Mouse (Mus musculus) limb, embryonic 13.5 days (tissue): Measurements from ENCODE around the gene Hoxd3. TPM values are rescaled to one million over a fixed set of nuclear protein-coding genes. Genes with fewer than 3 reads are reported as not detected.

ENCODE experiments used
- ATAC-seq: fragments of 200-750 bp; cut with Nextera tagmentation; 2 replicates; pipeline ENCODE4 v1.8.0; 2017; ENCODE audit warnings: low read depth, moderate number of reproducible peaks, moderate TSS enrichment; ENCODE audit not compliant: low FRiP score
- H3K27ac ChIP-seq: fragments of 300-500 bp; sonication (generic); 2 replicates; pipeline ENCODE4 v1.5.1; 2015; ENCODE audit warnings: inconsistent platforms, mild to moderate bottlenecking, moderate library complexity
- H3K27me3 ChIP-seq: fragments of 300-500 bp; sonication (generic); 2 replicates; pipeline ENCODE4 v1.6.1; 2015; ENCODE audit warnings: mild to moderate bottlenecking, inconsistent platforms
- H3K36me3 ChIP-seq: fragments of 300-500 bp; sonication (generic); 2 replicates; pipeline ENCODE4 v1.6.1; 2015; ENCODE audit warnings: inconsistent platforms, mild to moderate bottlenecking, moderate library complexity
- H3K4me1 ChIP-seq: fragments of 300-500 bp; sonication (generic); 2 replicates; pipeline ENCODE4 v1.6.1; 2015; ENCODE audit warnings: inconsistent platforms
- H3K4me2 ChIP-seq: fragments of 300-500 bp; sonication (generic); replicated peaks from 2 replicates; pipeline ENCODE4 v1.6.1; 2015; ENCODE audit warnings: inconsistent platforms, mild to moderate bottlenecking, moderate library complexity
- H3K4me3 ChIP-seq: fragments of 300-500 bp; sonication (generic); 2 replicates; pipeline ENCODE4 v1.5.1; 2015; ENCODE audit warnings: moderate library complexity, mild to moderate bottlenecking, inconsistent platforms
- H3K9ac ChIP-seq: fragments of 300-500 bp; sonication (generic); 2 replicates; pipeline ENCODE4 v1.6.1; 2015; ENCODE audit warnings: mild to moderate bottlenecking, inconsistent platforms
- H3K9me3 ChIP-seq: fragments of 300-500 bp; sonication (generic); 2 replicates; pipeline ENCODE4 v1.6.1; 2016; ENCODE audit warnings: inconsistent platforms
- WGBS: fragments of 180-500 bp; shearing (Covaris S2); methylation state at CpG from one replicate; pipeline ENCODE4 v1.1.7; 2015; 5-methylcytosine and 5-hydroxymethylcytosine counted together
- polyA plus RNA-seq: library from polyadenylated mRNA; unstranded; fragments of >200 nt; fragmentation: Nextera tagmentation; extraction: Ambion mirVana; gene quantifications from 2 replicates; pipeline ENCODE4 v1.2.1, GENCODE M21; 2015

The Hoxd3 gene
- polyA plus RNA-seq, 1 experiment from 2014 or later, result 0.84 TPM

DNA sequence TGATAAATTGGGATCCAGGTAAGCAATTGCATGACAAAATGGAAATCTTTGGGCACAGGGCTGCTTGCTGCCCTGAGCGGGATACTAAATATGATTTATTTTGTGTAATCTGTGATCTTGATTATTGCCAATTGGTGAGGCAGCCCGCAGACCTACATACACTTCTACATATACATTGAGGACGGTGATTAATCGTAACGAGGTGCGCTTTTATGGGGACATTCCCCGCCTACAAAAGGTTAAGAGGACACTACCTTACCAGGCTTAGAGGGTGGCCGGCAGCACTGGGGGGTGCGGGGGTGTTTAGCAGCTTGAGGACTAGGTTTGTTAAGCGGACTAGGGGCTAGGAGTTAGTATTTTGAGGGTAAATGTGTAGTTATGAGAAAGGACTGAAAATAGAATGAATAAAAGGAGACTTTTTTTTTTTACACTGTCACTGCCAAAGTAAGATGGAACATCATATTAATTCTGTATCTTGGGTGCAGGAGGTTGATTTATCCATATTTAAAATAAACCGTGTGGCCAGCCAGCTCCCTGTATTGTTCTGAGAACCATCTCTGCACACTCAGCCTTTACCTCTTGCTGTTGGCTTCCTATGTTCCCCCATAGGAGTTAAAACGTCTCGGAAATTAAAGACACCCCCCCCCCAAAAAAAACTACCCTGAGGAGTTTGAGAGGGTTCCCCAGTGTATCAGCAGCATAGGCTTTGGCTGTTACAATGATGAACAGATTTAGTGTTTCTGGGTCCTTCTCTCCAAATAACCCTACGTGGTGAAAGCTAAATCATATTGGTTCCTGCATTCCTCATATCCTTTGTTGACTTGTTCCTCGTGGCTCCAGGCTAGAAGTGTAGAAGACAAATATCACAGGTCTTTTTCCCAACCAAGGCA, 25.2 kb downstream of the Hoxd3 start:
- Histone ChIP-seq H3K27me3 (peaks cover 99% of the 10 kb centered on the region), H3K9ac (no peak overlapping the region), H3K27ac (no peak overlapping the region), H3K36me3 (no peaks in the 10 kb centered on the region), H3K4me3 (0 out of 2 replicates have a peak overlapping the region, but pooled peaks have one; percentile 27), H3K9me3 (no peaks in the 10 kb centered on the region), H3K4me1 (peaks cover 44% of the 10 kb centered on the region), H3K4me2 (no peak overlapping the region)
- 9% methylated on average over 15 of the region's 15 CpGs for WGBS
- ATAC-seq, result no peak

DNA sequence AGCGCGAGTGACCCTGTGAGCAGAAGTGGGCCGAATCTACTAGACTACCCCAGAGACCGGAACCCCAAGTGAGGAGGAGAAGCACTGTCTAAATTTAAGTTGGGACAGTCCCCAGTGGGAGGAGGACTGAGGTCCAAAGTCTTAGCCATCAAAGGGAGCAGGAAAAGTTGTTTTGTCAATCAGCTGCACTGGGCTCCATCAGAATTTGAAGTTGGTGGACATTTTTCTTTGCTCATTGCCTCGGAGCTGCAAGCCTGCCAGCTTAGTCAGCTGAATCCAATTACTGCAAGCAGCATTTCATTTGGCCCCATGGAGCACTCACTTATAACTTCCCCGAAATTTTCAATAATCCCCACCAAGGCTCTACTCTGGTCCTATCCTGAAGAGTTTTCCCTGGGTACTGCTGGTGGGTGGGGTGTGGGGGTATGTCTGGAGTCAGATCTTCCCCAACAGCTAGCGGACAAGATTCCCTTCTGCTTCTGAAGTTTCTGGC, 25.9 kb downstream of the Hoxd3 start:
- Histone ChIP-seq H3K4me2 (no peak overlapping the region), H3K27ac (no peak overlapping the region), H3K9me3 (no peaks in the 10 kb centered on the region), H3K4me3 (no peak overlapping the region), H3K27me3 (peaks cover 99% of the 10 kb centered on the region), H3K4me1 (peaks cover 39% of the 10 kb centered on the region), H3K36me3 (no peaks in the 10 kb centered on the region), H3K9ac (no peak overlapping the region)
- ATAC-seq, result no peak
- WGBS, result 8% methylated on average over 7 of the region's 7 CpGs

DNA sequence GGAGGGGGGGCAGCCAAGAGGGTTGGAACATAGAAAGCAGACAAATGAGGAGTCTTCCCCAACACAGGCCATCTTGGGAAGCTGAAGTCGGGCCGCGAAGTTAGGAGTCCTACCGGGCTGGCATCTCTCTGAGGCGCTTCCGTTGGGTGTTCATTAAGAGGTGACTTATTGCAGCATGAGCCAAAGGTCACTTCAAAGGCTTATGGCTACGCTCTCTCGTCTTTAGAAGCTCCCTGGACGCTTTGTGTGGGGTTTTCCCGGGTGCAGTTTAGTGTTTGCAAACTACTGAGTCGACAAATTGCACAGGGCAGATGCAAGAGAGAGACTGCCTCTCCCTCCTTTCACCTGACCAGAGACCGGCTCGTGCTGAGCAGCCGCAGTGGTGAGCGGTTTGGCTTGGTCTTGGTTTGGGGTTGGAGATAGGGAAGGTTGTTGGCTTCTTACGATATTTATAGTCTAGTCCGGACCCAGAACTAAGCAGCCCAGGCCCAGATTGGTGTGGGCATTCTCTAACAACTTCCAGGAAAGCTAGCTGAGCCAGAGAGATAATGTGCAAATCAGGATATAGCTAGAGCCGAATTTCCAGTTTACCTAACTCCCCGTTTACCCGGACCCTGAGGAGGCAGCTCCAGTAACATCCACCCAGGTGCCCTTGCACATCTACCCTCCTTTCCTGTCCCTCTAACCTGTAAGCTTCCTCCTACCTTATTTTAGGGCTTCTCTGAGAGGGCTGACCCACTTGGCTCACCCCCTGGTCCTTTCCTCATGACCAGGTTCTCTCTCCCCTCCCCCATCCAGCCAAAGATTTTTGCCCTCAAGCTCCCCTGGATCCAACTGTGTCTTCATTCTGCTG, 27.1 kb downstream of the Hoxd3 start:
- H3K4me2 ChIP-seq, result no peak overlapping the region
- H3K4me3 ChIP-seq, result no peak overlapping the region
- H3K27ac ChIP-seq, result no peak overlapping the region
- H3K4me1 ChIP-seq, result peaks cover 32% of the 10 kb centered on the region
- H3K9ac ChIP-seq, result no peak overlapping the region
- no peaks in the 10 kb centered on the region for H3K36me3 ChIP-seq
- no peaks in the 10 kb centered on the region for H3K9me3 ChIP-seq
- 4% methylated on average over 20 of the region's 20 CpGs for WGBS
- H3K27me3 ChIP-seq, result peaks cover 99% of the 10 kb centered on the region
- no peak for ATAC-seq

DNA sequence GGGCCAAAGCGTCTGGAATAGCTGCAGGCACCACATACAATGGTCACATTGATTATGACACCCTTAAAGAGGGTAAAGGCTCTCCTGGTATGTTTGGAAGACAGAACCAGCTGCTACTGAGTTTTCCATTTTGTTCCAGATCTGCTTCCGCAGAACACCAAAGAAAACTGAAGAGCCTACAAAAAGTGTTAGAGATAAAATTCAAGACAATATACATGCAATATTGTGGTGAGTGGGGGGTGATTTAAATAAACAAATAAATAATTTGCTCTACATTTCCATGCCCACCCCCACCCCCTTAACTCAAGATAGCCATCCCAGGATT, 27.7 kb downstream of the Hoxd3 start:
- Histone ChIP-seq H3K9me3 (no peaks in the 10 kb centered on the region), H3K27ac (no peak overlapping the region), H3K4me1 (peaks cover 32% of the 10 kb centered on the region), H3K36me3 (no peaks in the 10 kb centered on the region), H3K27me3 (peaks cover 99% of the 10 kb centered on the region), H3K4me2 (no peak overlapping the region), H3K9ac (no peak overlapping the region), H3K4me3 (no peak overlapping the region)
- WGBS, result 14% methylated on average over 2 of the region's 2 CpGs
- no peak for ATAC-seq

DNA sequence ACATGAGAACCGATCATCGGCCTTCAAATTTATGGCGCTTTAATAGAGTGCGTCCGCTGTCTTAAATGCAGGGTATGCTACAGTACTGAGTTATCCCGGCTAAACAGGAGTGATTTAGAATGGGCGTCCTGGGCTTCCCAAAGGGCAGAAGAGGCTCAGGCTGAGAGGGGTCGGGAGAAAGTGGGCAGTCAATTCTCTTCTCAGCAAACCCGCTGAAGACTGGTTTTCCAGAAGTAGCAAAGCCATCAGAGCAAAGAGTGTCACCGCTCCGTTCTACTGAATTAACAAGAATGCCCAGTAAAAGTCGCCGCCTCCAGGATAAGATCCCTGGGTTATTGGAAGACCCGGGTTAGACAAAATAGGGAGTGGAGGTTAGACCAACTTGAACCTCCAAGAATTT, 28.1 kb downstream of the Hoxd3 start:
- H3K4me1 ChIP-seq, result peaks cover 32% of the 10 kb centered on the region
- peaks cover 99% of the 10 kb centered on the region for H3K27me3 ChIP-seq
- ATAC-seq, result no peak
- H3K4me3 ChIP-seq, result peak overlapping the region; percentile 22; the same call in 1 of the 2 replicates
- no peaks in the 10 kb centered on the region for H3K36me3 ChIP-seq
- H3K4me2 ChIP-seq, result peak overlapping the region; percentile 52
- H3K9ac ChIP-seq, result no peak overlapping the region
- no peak overlapping the region for H3K27ac ChIP-seq
- 5% methylated on average over 14 of the region's 14 CpGs for WGBS
- H3K9me3 ChIP-seq, result no peaks in the 10 kb centered on the region

DNA sequence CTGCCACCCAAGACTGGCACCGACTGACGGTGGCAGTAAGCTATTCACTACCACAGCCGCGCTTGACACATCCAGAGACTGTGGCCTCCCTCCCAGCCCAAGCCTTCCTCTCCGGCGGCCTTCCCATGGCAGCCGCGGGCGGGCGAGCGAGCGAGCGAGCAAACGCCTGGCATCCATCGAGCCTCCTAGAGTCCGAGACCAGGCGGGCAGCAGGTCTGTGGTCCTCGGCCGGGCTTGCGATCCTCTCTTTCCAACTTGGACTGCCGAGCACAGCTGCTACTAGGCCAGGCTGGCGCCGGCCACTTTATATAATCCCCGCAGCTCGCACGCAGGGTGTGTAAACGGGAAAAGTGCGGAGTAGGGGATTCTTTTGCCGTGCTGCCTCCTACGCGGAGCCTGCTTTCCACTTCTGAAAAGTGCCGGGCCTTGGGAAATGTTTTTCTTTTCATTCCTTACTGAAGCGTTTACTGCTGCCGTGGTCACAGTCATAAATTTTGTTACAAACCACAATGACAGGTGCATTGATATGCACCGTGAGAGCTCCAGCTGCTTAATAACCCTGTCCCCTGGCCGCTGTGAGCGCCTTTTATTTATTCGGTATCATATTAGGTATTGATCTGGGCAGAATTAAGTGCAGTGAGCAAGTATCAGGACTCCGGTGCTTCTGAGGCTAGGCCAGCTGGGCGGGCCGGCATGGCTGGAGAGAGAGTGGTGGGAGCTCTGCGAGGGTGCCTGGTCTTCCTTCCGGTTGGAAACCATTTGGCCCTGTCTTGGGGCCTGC, 28.8 kb downstream of the Hoxd3 start:
- H3K9me3 ChIP-seq, result no peaks in the 10 kb centered on the region
- peak overlapping the region; percentile 22 for H3K4me3 ChIP-seq
- H3K27me3 ChIP-seq, result peaks cover 99% of the 10 kb centered on the region
- peak overlapping the region; percentile 52 for H3K4me2 ChIP-seq
- no peaks in the 10 kb centered on the region for H3K36me3 ChIP-seq
- no peak for ATAC-seq
- H3K4me1 ChIP-seq, result peaks cover 28% of the 10 kb centered on the region
- no peak overlapping the region for H3K27ac ChIP-seq
- no peak overlapping the region for H3K9ac ChIP-seq
- WGBS, result 2% methylated on average over 43 of the region's 43 CpGs

DNA sequence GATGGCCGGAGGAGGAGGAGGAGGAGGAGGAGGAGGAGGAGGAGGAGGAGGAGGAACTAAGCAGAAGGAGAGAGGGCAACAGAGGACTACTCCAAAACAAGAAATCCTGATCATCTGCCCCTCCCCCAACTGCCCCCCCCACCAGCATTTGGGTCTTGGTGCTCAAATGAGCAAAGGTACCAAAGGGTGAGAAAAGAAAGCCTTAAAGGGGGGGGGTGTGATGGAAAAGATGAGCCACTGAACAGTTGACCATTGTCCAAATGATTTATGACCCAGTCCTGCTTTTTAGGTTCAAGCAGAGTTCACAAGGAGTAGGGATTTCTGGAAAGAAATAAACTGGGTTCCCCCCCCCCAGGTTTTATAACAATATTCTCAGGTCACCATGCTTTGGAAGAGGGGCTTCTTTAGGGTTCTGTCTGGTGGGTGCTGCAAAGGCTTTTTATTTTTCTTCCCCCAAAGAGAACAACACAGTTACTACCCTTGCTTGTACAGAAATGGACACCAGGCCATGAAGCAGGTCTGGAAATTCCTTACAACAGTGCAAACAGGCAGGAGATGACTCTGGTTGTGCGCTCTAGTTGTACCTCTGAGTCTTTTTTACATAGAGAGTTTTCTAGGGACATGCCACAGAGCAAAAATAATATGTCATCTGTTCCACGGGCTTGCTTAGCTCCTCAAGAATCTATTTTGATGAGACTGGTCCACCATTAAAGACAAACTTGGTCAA, 29.7 kb downstream of the Hoxd3 start:
- Histone ChIP-seq H3K4me2 (no peak overlapping the region), H3K27ac (no peak overlapping the region), H3K4me3 (no peak overlapping the region), H3K27me3 (peaks cover 99% of the 10 kb centered on the region), H3K36me3 (no peaks in the 10 kb centered on the region), H3K4me1 (peaks cover 23% of the 10 kb centered on the region), H3K9me3 (no peaks in the 10 kb centered on the region), H3K9ac (no peak overlapping the region)
- no peak for ATAC-seq
- WGBS, result 51% methylated on average over 2 of the region's 3 CpGs

DNA sequence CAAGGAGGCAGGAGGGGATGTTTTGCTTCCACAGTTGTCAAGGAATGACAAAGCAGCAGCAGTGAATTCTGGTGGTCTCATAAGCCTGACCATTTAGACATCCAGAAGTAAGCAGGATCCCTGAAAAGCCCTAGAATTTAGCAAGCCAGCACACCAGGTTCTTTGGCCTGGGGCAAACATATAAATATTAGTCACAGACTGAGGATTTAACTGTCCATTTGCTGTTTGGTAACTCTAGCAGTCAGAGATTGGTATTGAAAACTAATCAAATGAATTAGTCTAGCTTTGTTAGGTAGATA, 30.2 kb downstream of the Hoxd3 start:
- ATAC-seq, result no peak
- no peak overlapping the region for H3K4me3 ChIP-seq
- H3K27me3 ChIP-seq, result peaks cover 99% of the 10 kb centered on the region
- H3K4me2 ChIP-seq, result no peak overlapping the region
- no peaks in the 10 kb centered on the region for H3K9me3 ChIP-seq
- H3K9ac ChIP-seq, result no peak overlapping the region
- no peak overlapping the region for H3K27ac ChIP-seq
- peaks cover 26% of the 10 kb centered on the region for H3K4me1 ChIP-seq
- H3K36me3 ChIP-seq, result no peaks in the 10 kb centered on the region

DNA sequence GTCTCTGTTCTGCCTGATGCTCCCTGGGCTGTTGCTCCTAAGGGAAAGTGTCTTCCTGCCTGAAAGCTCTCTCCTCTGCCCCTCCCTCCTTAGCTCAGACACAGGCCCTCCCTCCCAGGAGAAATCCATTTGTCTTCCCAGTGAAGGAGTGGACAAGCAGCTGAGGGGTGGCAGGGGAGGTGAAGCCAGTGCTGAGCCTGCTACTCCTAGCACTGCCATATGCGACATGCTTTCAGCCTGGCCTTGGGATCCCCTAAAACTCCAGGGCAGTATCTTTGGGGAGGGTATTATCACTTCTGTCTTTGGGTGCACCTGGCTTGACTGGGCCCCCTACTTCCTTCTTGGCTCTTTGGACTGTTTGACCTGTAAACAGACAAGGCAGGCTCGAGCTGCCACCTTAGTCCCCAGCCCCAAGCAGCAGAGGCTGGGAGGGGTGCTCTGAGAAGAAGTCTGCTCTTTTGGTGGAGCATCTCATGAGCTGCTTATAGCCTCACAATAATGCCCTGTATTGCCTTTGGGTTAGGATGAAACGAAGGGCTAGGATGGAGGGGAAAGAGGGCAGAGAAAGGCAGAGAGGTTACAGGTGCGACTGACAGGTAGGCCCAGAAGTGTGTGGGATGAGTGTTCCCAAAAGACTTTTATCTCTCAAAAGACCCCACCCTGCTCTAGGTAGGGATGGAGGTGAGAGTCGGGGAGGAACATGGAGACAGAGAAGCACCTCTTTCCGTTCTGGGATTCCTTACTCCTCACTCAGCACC, 34.0 kb downstream of the Hoxd3 start:
- Histone ChIP-seq H3K4me3 (no peak overlapping the region), H3K9ac (no peak overlapping the region), H3K9me3 (no peaks in the 10 kb centered on the region), H3K27me3 (peaks cover 99% of the 10 kb centered on the region), H3K4me1 (peaks cover 22% of the 10 kb centered on the region), H3K27ac (no peak overlapping the region), H3K36me3 (no peaks in the 10 kb centered on the region), H3K4me2 (no peak overlapping the region)
- ATAC-seq, result no peak
- 18% methylated on average over 6 of the region's 6 CpGs for WGBS

DNA sequence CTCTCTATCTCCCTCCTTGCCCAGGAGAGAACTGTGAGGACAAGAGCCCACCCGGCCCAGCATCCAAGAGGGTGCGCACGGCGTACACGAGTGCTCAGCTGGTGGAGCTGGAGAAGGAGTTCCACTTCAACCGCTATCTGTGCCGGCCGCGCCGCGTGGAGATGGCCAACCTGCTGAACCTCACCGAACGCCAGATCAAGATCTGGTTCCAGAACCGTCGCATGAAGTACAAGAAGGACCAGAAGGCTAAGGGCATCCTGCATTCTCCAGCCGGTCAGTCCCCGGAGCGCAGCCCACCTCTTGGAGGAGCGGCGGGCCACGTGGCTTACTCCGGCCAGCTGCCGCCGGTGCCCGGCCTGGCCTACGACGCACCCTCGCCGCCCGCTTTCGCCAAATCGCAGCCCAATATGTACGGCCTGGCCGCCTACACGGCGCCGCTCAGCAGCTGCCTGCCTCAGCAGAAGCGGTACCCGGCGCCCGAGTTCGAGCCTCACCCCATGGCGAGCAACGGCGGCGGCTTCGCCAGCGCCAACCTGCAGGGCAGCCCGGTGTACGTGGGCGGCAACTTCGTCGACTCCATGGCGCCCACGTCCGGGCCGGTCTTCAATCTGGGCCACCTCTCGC, 34.7 kb downstream of the Hoxd3 start:
- 5% methylated on average over 58 of the region's 58 CpGs for WGBS
- no peak overlapping the region for H3K27ac ChIP-seq
- no peaks in the 10 kb centered on the region for H3K9me3 ChIP-seq
- no peak overlapping the region for H3K9ac ChIP-seq
- peaks cover 21% of the 10 kb centered on the region for H3K4me1 ChIP-seq
- peak overlapping the region; percentile 25 for H3K4me3 ChIP-seq
- ATAC-seq, result no peak
- peaks cover 99% of the 10 kb centered on the region for H3K27me3 ChIP-seq
- no peaks in the 10 kb centered on the region for H3K36me3 ChIP-seq
- peak overlapping the region; percentile 41 for H3K4me2 ChIP-seq
